Mouse (Mus musculus) forebrain, embryonic 12.5 days (tissue): ENCODE data around the gene Lrp2bp. TPM values are rescaled to one million over a fixed set of nuclear protein-coding genes. Genes with fewer than 3 reads are reported as not detected.

Source experiments
- ATAC-seq: fragments of 200-750 bp; cut with Nextera tagmentation; 2 replicates; pipeline ENCODE4 v1.8.0; 2017; ENCODE audit warnings: moderate TSS enrichment; ENCODE audit not compliant: low FRiP score
- H3K27ac ChIP-seq: fragments of 300-500 bp; sonication (generic); 2 replicates; pipeline ENCODE4 v1.5.1; 2016; ENCODE audit warnings: mild to moderate bottlenecking
- H3K27me3 ChIP-seq: fragments of 300-500 bp; sonication (generic); 2 replicates; pipeline ENCODE4 v1.6.1; 2016; ENCODE audit warnings: mild to moderate bottlenecking
- H3K36me3 ChIP-seq: fragments of 300-500 bp; sonication (generic); replicated peaks from 2 replicates; pipeline ENCODE4 v1.6.1; 2016; ENCODE audit warnings: mild to moderate bottlenecking
- H3K4me1 ChIP-seq: fragments of 300-500 bp; sonication (generic); 2 replicates; pipeline ENCODE4 v1.6.1; 2016
- H3K4me2 ChIP-seq: fragments of 300-500 bp; sonication (generic); 2 replicates; pipeline ENCODE4 v1.6.1; 2016; ENCODE audit warnings: mild to moderate bottlenecking, moderate library complexity
- H3K4me3 ChIP-seq: fragments of 300-500 bp; sonication (generic); replicated peaks from 2 replicates; pipeline ENCODE4 v1.5.1; 2016; ENCODE audit warnings: mild to moderate bottlenecking
- H3K9ac ChIP-seq: fragments of 300-500 bp; sonication (generic); 2 replicates; pipeline ENCODE4 v1.6.1; 2016; ENCODE audit warnings: mild to moderate bottlenecking
- H3K9me3 ChIP-seq: fragments of 300-500 bp; sonication (generic); 2 replicates; pipeline ENCODE4 v1.6.1; 2016
- WGBS: fragments of 180-500 bp; shearing (Covaris S2); methylation state at CpG from one replicate; pipeline ENCODE4 v1.1.7; 2016; 5-methylcytosine and 5-hydroxymethylcytosine counted together
- polyA plus RNA-seq: library from polyadenylated mRNA; unstranded; fragments of >200 nt; fragmentation: Nextera tagmentation; extraction: Ambion mirVana; gene quantifications from 2 replicates; pipeline ENCODE4 v1.2.1, GENCODE M21; 2016

Lrp2bp gene
- polyA plus RNA-seq, 1 experiment from 2014 or later, result 0.45 TPM

DNA sequence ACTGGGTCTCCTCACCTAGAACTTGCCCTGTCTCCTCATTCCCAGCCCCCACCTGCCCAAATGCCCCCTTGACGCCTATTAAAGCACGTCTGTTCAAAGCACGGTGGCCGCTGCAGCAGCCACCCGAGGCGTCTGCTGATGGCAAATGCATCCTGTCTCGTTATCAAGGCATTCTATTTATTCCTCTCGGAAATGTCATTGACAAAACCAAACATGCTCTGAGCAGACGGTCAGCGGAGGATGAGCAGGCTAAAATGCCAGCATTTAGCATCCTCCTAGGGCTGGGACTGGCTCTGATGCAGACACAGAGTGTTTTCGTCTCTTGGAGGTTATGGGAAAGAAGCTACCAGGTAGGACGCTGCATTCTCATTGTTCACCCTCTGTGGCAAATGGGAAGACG is 41.2 kb downstream of the Lrp2bp start:
- no peak for ATAC-seq

GRCm38 (mm10) chr8:46072798-46073197 is 73.7 kb downstream of the Lrp2bp start:
- Histone ChIP-seq H3K9me3 (no peaks in the 10 kb centered on the region), H3K4me1 (no peaks in the 10 kb centered on the region), H3K27me3 (no peaks in the 10 kb centered on the region), H3K4me3 (no peak overlapping the region), H3K4me2 (no peak overlapping the region), H3K27ac (no peak overlapping the region), H3K9ac (no peak overlapping the region), H3K36me3 (no peaks in the 10 kb centered on the region)
- ATAC-seq, result no peak
- 92% methylated on average over 5 of the region's 5 CpGs for WGBS

More for the DNA sequence above, 41.2 kb downstream of the Lrp2bp start:
- Histone ChIP-seq H3K4me1 (no peaks in the 10 kb centered on the region), H3K27ac (no peak overlapping the region), H3K4me3 (no peak overlapping the region), H3K9me3 (no peaks in the 10 kb centered on the region), H3K9ac (no peak overlapping the region), H3K27me3 (no peaks in the 10 kb centered on the region), H3K4me2 (no peak overlapping the region), H3K36me3 (peaks cover 14% of the 10 kb centered on the region; the same call in 1 of the 2 replicates)
- WGBS, result 70% methylated on average over 13 of the region's 13 CpGs

DNA sequence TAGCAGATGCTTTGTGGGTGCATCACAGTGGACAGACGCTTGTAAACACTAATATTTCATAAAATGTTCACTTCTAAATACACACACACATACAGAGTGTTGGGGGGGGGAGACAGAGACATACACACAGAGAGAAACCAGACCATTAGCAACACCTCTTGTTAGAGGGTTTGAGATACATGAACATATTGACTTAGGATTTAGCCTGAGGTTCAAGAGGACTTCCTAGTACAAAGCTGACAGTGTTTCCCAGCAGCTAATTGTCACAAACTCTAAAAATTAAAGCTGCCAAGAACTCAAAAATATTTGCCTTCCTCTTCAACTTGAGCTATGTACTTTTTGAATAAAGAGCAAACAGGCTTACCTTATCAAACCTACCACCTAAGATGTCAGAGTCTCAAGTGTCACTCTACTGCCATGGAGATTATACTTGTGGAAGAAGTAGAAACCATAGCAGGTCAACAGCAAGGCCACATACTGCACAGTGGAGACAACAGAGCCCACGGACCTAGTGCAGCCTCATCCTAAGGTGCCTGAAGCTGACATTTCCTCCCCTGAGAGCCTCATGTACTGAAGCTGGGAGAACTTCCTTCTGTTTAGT is 74.5 kb downstream of the Lrp2bp start:
- Histone ChIP-seq H3K27me3 (no peaks in the 10 kb centered on the region), H3K4me3 (no peak overlapping the region), H3K27ac (no peak overlapping the region), H3K4me1 (no peaks in the 10 kb centered on the region), H3K9ac (no peak overlapping the region), H3K4me2 (no peak overlapping the region), H3K36me3 (0 out of 2 replicates have a peak, but pooled peaks cover 2% of the 10 kb centered on the region), H3K9me3 (no peaks in the 10 kb centered on the region)
- 89% methylated on average over 2 of the region's 2 CpGs for WGBS
- ATAC-seq, result no peak

DNA sequence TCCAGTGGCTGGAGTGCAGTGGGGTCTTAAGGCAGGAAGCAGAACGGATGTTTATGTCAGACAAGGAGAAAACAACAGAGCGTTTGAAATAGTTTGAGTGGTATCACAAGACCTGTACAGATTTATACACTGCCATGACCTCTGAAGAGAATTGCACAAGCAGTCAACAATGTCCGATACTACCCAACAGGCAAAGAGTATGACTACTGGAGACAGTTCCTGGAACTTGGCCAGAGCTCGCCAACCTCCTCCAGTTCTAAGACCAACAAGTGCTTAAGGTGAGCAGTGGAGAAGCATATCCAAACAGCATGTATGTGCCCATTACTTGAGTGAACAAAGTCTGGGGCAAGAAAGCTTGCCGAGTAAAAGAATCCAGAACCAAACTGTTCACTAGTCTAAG is 76.1 kb downstream of the Lrp2bp start:
- whole genome bisulfite sequencing, result 97% methylated on average over 5 of the region's 5 CpGs
- H3K9ac ChIP-seq, result no peak overlapping the region

DNA sequence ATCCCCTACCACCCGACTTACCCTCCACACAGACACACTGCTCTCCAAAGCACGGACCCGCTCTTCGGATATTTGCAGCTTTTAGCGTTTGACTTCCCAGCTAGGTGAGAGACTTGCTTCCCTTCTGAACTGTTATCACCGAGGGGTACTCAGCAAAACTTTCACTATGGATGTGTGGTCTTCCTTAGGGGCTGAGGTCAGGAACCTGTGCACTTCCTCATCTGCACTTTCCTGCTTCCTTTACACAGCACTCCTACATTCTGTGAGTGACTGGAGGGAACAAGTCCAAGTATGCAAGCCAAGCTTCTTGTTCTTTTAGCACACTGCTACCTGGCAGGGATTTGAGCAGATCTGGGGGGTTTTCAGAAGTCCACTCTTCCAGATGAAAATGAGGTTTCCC is 79.8 kb downstream of the Lrp2bp start:
- H3K4me3 ChIP-seq, result no peak overlapping the region
- 89% methylated on average over 6 of the region's 6 CpGs for WGBS
- no peaks in the 10 kb centered on the region for H3K27me3 ChIP-seq
- no peak for ATAC-seq
- no peaks in the 10 kb centered on the region for H3K9me3 ChIP-seq
- H3K4me2 ChIP-seq, result no peak overlapping the region
- H3K4me1 ChIP-seq, result no peaks in the 10 kb centered on the region
- H3K9ac ChIP-seq, result no peak overlapping the region
- H3K36me3 ChIP-seq, result 0 out of 2 replicates have a peak, but pooled peaks cover 2% of the 10 kb centered on the region
- H3K27ac ChIP-seq, result no peak overlapping the region

More for the DNA sequence above, 76.1 kb downstream of the Lrp2bp start:
- Histone ChIP-seq H3K27me3 (no peaks in the 10 kb centered on the region), H3K27ac (no peak overlapping the region), H3K4me1 (no peaks in the 10 kb centered on the region), H3K36me3 (0 out of 2 replicates have a peak, but pooled peaks cover 2% of the 10 kb centered on the region), H3K9me3 (no peaks in the 10 kb centered on the region), H3K4me2 (no peak overlapping the region), H3K4me3 (no peak overlapping the region)
- ATAC-seq, result no peak

Other genes with a start within 250 kb of the Lrp2bp start
- gene Pdlim3, start 113.8 kb upstream of the Lrp2bp start, polyA plus RNA-seq, result 12.5 and 14.0 TPM in 2 replicates
- 0.08 and 0.13 TPM in 2 replicates for gene Ccdc110, start 64.7 kb upstream of the Lrp2bp start, polyA plus RNA-seq
- 3.5 and 3.7 TPM in 2 replicates for gene 1700029J07Rik, start 24.1 kb upstream of the Lrp2bp start, polyA plus RNA-seq
- 56.5 and 61.5 TPM in 2 replicates for gene Ufsp2, start 23.8 kb upstream of the Lrp2bp start, polyA plus RNA-seq
- 17.2 and 20.6 TPM in 2 replicates for gene Ankrd37, start 6.4 kb downstream of the Lrp2bp start, polyA plus RNA-seq
- gene Cfap97, start 152.5 kb downstream of the Lrp2bp start, polyA plus RNA-seq, result 22.4 and 22.9 TPM in 2 replicates
- 4.1 and 4.5 TPM in 2 replicates for gene Snx25, start 152.9 kb downstream of the Lrp2bp start, polyA plus RNA-seq
- 448 and 462 TPM in 2 replicates for gene Slc25a4, start 212.0 kb downstream of the Lrp2bp start, polyA plus RNA-seq